Mouse (Mus musculus): ENCODE results near the gene H2afx. TPM values are rescaled to one million over a fixed set of nuclear protein-coding genes. Genes with fewer than 3 reads are reported as not detected.
A peak's percentile ranks its signal among the peaks of the same experiment; 100 is the strongest.
"Not testable (repeated sequence)": the region's sequence is repeated elsewhere in the genome, so short reads cannot be mapped to it uniquely, and the experiment has no call there.

Gene H2afx
- total RNA-seq, 1 experiment, result 967 TPM

DNA sequence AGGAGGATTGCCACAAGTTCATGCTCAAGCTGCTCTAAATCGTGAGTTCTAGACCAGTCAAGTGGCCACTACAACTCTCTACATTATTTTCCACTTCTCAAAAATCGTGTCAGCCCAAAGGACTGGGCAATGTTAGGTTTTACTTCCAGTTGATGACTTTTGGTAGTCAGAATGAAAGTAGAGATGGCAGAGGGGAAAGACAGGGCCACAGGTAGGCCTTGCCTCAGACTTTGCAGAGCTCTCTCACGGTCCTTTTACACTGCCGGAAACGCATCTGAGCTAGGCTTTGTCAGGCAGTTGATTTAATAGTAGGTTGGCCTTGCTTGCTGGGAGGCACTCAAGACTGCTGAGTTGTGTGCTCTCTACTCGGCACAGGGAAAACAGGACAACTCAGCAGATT is 10.3 kb upstream of the H2afx start:
- H3K27ac ChIP-seq (ENCODE audit: insufficient read depth, low read depth, low read length, poor library complexity, severe bottlenecking), result no peak overlapping the region
- in situ Hi-C loops (cut with MboI; ENCODE audit: low sequenced_read_pairs in 2 of 2, unreplicated experiment in 2 of 2), result no loop called here
- no peak for DNase-seq (ENCODE audit: low read depth, low spot score)

DNA sequence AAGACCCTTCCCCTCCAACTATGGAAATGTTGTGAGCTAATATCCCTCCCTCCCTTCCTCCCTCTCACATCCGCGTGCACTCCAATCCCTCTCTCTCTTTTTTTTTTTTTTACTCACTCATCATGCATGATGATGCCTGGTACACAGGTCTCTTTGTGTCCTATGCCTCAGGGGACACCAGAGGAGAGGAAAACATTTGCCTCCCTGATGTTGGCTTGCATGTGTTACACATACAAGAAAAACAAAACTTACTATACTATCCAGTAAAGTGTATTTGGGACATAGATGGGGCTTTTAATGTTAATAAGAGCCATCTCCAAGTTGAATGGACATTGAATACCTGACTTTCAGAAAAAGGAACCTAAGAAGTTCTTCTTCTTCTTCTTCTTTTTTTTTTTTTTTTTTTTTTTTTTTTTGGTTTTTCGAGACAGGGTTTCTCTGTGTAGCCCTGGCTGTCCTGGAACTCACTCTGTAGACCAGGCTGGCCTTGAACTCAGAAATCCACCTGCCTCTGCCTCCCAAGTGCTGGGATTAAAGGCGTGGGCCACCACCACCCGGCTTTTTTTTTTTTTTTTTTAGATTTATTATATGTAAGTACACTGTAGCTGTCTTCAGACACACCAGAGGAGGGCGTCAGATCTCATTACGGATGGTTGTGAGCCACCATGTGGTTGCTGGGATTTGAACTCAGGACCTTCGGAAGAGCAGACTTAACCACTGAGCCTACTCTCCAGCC is 9.3 kb upstream of the H2afx start:
- H3K9me3 ChIP-seq (ENCODE audit: control insufficient read depth, insufficient read depth, low read depth, low read length); in situ Hi-C loops (cut with MboI; ENCODE audit: low sequenced_read_pairs in 2 of 2, unreplicated experiment in 2 of 2); H3K36me3 ChIP-seq (ENCODE audit: control insufficient read depth, insufficient read depth, low read length, poor library complexity, severe bottlenecking); H3K4me3 ChIP-seq (ENCODE audit: insufficient read depth in 1 of 2, low read depth in 1 of 2, low read length in 2 of 2, poor library complexity in 1 of 2, severe bottlenecking in 1 of 2); H3K9ac ChIP-seq (ENCODE audit: insufficient read depth, low read depth, low read length, poor library complexity, severe bottlenecking); H3K27ac ChIP-seq (ENCODE audit: insufficient read depth, low read depth, low read length, poor library complexity, severe bottlenecking); DNase-seq (ENCODE audit: low read depth, low spot score); H3K4me1 ChIP-seq (ENCODE audit: control insufficient read depth in 2 of 2, insufficient read depth in 2 of 2, low read length in 2 of 2, poor library complexity in 1 of 2): not testable (repeated sequence)
- TF ChIP-seq ZNF384 (IDR thresholded peaks at IDR 0.05; ENCODE audit: low read depth, low read length), result 0 out of 2 replicates have a peak, but pooled peaks have one; percentile 1

More for the DNA sequence above, 10.3 kb upstream of the H2afx start:
- Histone ChIP-seq H3K9ac (ENCODE audit: insufficient read depth, low read depth, low read length, poor library complexity, severe bottlenecking) (no peak overlapping the region), H3K4me3 (ENCODE audit: insufficient read depth in 1 of 2, low read depth in 1 of 2, low read length in 2 of 2, poor library complexity in 1 of 2, severe bottlenecking in 1 of 2) (no peak overlapping the region), H3K36me3 (ENCODE audit: control insufficient read depth, insufficient read depth, low read length, poor library complexity, severe bottlenecking) (peaks cover 2% of the 10 kb centered on the region; the same call in 1 of the 2 replicates), H3K9me3 (ENCODE audit: control insufficient read depth, insufficient read depth, low read depth, low read length) (no peaks in the 10 kb centered on the region), H3K4me1 (ENCODE audit: control insufficient read depth in 2 of 2, insufficient read depth in 2 of 2, low read length in 2 of 2, poor library complexity in 1 of 2) (peaks cover 2 to 3% of the 10 kb centered on the region in 2 experiments; a peak in 2 of 4 replicates)
- TF ChIP-seq CHD2 (IDR thresholded peaks at IDR 0.05; ENCODE audit: low read depth, low read length) (no peak), MAFK (IDR thresholded peaks at IDR 0.05; ENCODE audit: insufficient read depth, low read depth, low read length) (no peak), ZC3H11A (IDR thresholded peaks at IDR 0.05; ENCODE audit: borderline replicate concordance, low read depth, low read length) (no peak), ZNF384 (IDR thresholded peaks at IDR 0.05; ENCODE audit: low read depth, low read length) (no peak), HCFC1 (IDR thresholded peaks at IDR 0.05; ENCODE audit: borderline replicate concordance, insufficient read depth, low read length) (no peak)

GRCm38 (mm10) chr9:44325768-44326370 is 8.6 kb upstream of the H2afx start, which contains the start of gene Dpagt1:
Gene Dpagt1, plus strand, starts transcription at chr9:44326019.
- Histone ChIP-seq H3K27ac (ENCODE audit: insufficient read depth, low read depth, low read length, poor library complexity, severe bottlenecking) (peak within 1 kb of the TSS; percentile 59), H3K9me3 (ENCODE audit: control insufficient read depth, insufficient read depth, low read depth, low read length) (no peaks in the 10 kb centered on the region), H3K4me1 (ENCODE audit: control insufficient read depth in 2 of 2, insufficient read depth in 2 of 2, low read length in 2 of 2, poor library complexity in 1 of 2) (peaks cover 2 to 3% of the 10 kb centered on the region in 2 experiments; a peak in 2 of 4 replicates), H3K36me3 (ENCODE audit: control insufficient read depth, insufficient read depth, low read length, poor library complexity, severe bottlenecking) (peaks cover 4% of the 10 kb centered on the region; the same call in 1 of the 2 replicates), H3K9ac (ENCODE audit: insufficient read depth, low read depth, low read length, poor library complexity, severe bottlenecking) (peak within 1 kb of the TSS; percentile 92), H3K4me3 (ENCODE audit: insufficient read depth in 1 of 2, low read depth in 1 of 2, low read length in 2 of 2, poor library complexity in 1 of 2, severe bottlenecking in 1 of 2) (peak within 1 kb of the TSS; percentile 77 to 92)
- DNase-seq (ENCODE audit: low read depth, low spot score), result no peak
- no peak for TF ChIP-seq MAFK (IDR thresholded peaks at IDR 0.05; ENCODE audit: insufficient read depth, low read depth, low read length)
- TF ChIP-seq ZNF384 (IDR thresholded peaks at IDR 0.05; ENCODE audit: low read depth, low read length), result 0 out of 2 replicates have a peak, but pooled peaks have one; percentile 3
- in situ Hi-C loops (cut with MboI; ENCODE audit: low sequenced_read_pairs in 2 of 2, unreplicated experiment in 2 of 2), result no loop called here

GRCm38 (mm10) chr9:44326371-44327063 is 8.0 kb upstream of the H2afx start:
- peak; percentile 73 for DNase-seq (ENCODE audit: low read depth, low spot score)
- in situ Hi-C loops (cut with MboI; ENCODE audit: low sequenced_read_pairs in 2 of 2, unreplicated experiment in 2 of 2), result no loop called here
- H3K36me3 ChIP-seq (ENCODE audit: control insufficient read depth, insufficient read depth, low read length, poor library complexity, severe bottlenecking), result peaks cover 4% of the 10 kb centered on the region; the same call in 1 of the 2 replicates
- H3K4me1 ChIP-seq (ENCODE audit: control insufficient read depth in 2 of 2, insufficient read depth in 2 of 2, low read length in 2 of 2, poor library complexity in 1 of 2), result peaks cover 2 to 3% of the 10 kb centered on the region in 2 experiments; a peak in 2 of 4 replicates
- TF ChIP-seq HCFC1 (IDR thresholded peaks at IDR 0.05; ENCODE audit: borderline replicate concordance, insufficient read depth, low read length) (peak; percentile 97), CHD2 (IDR thresholded peaks at IDR 0.05; ENCODE audit: low read depth, low read length) (peak; percentile 53; the same call in 1 of the 2 replicates), MAFK (IDR thresholded peaks at IDR 0.05; ENCODE audit: insufficient read depth, low read depth, low read length) (no peak)
- H3K27ac ChIP-seq (ENCODE audit: insufficient read depth, low read depth, low read length, poor library complexity, severe bottlenecking), result peak overlapping the region; percentile 59
- H3K4me3 ChIP-seq (ENCODE audit: insufficient read depth in 1 of 2, low read depth in 1 of 2, low read length in 2 of 2, poor library complexity in 1 of 2, severe bottlenecking in 1 of 2), result peak overlapping the region; percentile 77 to 92
- no peaks in the 10 kb centered on the region for H3K9me3 ChIP-seq (ENCODE audit: control insufficient read depth, insufficient read depth, low read depth, low read length)
- peak overlapping the region; percentile 92 for H3K9ac ChIP-seq (ENCODE audit: insufficient read depth, low read depth, low read length, poor library complexity, severe bottlenecking)
